Mouse (Mus musculus) adrenal gland, adult 2 months (tissue): Measurements from ENCODE around the gene Rpl29. TPM values are rescaled to one million over a fixed set of nuclear protein-coding genes. Genes with fewer than 3 reads are reported as not detected.
A peak's percentile ranks its signal among the peaks of the same experiment; 100 is the strongest.

Source experiments
- DNase-seq: peaks from one replicate; pipeline ENCODE4 v3.0.0; 2021
- long read RNA-seq: library from polyadenylated mRNA; stranded (forward); transcript quantifications from one replicate; pipeline ENCODE4 v2.0.0, GENCODE M21; 2021
- polyA plus RNA-seq: library from polyadenylated mRNA; depleted of rRNA; stranded (reverse); fragments of >200 nt; gene quantifications from 2 replicates; pipeline ENCODE4 v1.2.3, GENCODE M21; 2012; rRNA removed
- total RNA-seq, 2 experiments: library from RNA; stranded (reverse); gene quantifications; 2 replicates each; pipeline ENCODE4 v1.2.3; 2021

Rpl29 gene
- 100 to 1,000 TPM; 391 to 419 TPM for total RNA-seq
- polyA plus RNA-seq, result 183 and 201 TPM in 2 replicates
- long read RNA-seq, transcript Rpl29-203 (4 exons, 733 nt), result major isoform, 55 of 79 reads
- long read RNA-seq, transcript Rpl29-201 (4 exons, 710 nt), result minor isoform, 14 of 79 reads
- long read RNA-seq, partial matches to known transcripts, result 0 of 79 reads
- long read RNA-seq, other reads (novel, unspliced or antisense), result 7 of 79 reads

- peak; percentile 95 for DNase-seq
Observed at GRCm38 (mm10) chr9:106429221-106430014, at the start of gene Rpl29. Gene Rpl29, plus strand, starts transcription at chr9:106429454.

- peak; percentile 35 for DNase-seq
Observed at GRCm38 (mm10) chr9:106386181-106386864, 42.9 kb upstream of the Rpl29 start.

GRCm38 (mm10) chr9:106392828-106393527 lies 36.3 kb upstream of the Rpl29 start:
- no peak for DNase-seq

- DNase-seq, result no peak
Observed at GRCm38 (mm10) chr9:106393548-106393947, 35.7 kb upstream of the Rpl29 start.

GRCm38 (mm10) chr9:106394649-106395602 lies 34.3 kb upstream of the Rpl29 start:
- no peak for DNase-seq

- peak; percentile 61 for DNase-seq
Observed at GRCm38 (mm10) chr9:106397733-106398132, 31.5 kb upstream of the Rpl29 start.

GRCm38 (mm10) chr9:106398667-106399311 lies 30.5 kb upstream of the Rpl29 start:
- no peak for DNase-seq

- DNase-seq, result no peak
Observed at GRCm38 (mm10) chr9:106399808-106400207, 29.4 kb upstream of the Rpl29 start.

- DNase-seq, result no peak
Observed at GRCm38 (mm10) chr9:106402149-106402548, 27.1 kb upstream of the Rpl29 start.

GRCm38 (mm10) chr9:106402607-106403375 lies 26.5 kb upstream of the Rpl29 start:
- no peak for DNase-seq

- DNase-seq, result no peak
Observed at GRCm38 (mm10) chr9:106405275-106405674, 24.0 kb upstream of the Rpl29 start.

- DNase-seq, result peak; percentile 47
Observed at GRCm38 (mm10) chr9:106406443-106407078, 22.7 kb upstream of the Rpl29 start.

- DNase-seq, result no peak
Observed at GRCm38 (mm10) chr9:106409096-106409495, 20.2 kb upstream of the Rpl29 start.

- DNase-seq, result no peak
Observed at GRCm38 (mm10) chr9:106410086-106410650, 19.1 kb upstream of the Rpl29 start.

- DNase-seq, result no peak
Observed at GRCm38 (mm10) chr9:106411091-106411594, 18.1 kb upstream of the Rpl29 start.

GRCm38 (mm10) chr9:106411729-106412128 lies 17.5 kb upstream of the Rpl29 start:
- DNase-seq, result no peak

- no peak for DNase-seq
Observed at GRCm38 (mm10) chr9:106412210-106412609, 17.0 kb upstream of the Rpl29 start.

GRCm38 (mm10) chr9:106413606-106414005 lies 15.6 kb upstream of the Rpl29 start:
- DNase-seq, result no peak

- DNase-seq, result no peak
Observed at GRCm38 (mm10) chr9:106416826-106417225, 12.4 kb upstream of the Rpl29 start.
